Comparison of ENCODE assay signal across 11 mouse cellular contexts in the genomic region with DNA sequence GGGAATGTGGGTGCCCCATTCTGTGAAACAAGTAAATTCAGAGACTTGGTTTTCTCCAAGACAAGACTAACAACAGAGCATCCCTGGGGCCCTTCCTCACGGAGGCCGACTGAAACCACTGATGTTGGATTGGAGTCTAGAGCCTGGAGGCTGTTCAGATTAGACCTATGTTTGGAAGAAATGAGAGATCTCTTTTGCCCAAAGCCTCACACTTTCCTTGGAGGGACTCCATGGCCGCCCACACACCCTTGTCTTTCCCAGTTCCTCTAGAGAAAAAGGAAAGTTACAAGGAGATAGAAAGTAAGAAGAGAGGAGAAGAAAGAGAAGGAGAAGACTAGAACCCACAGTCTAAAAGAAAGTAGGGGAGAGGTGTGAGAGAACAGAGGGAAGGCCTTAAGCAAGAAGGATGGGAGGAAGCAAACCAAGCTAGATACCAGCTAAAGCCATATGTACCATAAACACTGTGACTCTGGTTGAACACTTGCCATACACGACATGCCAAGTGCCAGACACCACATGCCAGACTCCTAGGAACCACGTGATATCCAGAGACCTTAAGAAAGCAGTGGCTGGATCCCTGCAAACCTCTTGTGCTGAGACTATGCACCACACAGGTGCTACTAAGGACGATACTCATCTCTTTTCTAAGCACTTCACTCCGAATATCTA.
DNase-seq lines count a peak whose midpoint lies in the region; ATAC-seq lines count a peak whose summit lies in the region.
"Had no signal": no experiment of that assay in that cellular context is flagged by ENCODE, and none has a peak within 500 bp of the region (broad histone marks: within the 10 kb centered on the region; RNA-seq: fewer than 3 reads in every experiment).

No protein-coding gene starts in this region.

- no peaks in the 10 kb centered on the region for H3K36me3 ChIP-seq in forebrain, embryonic 12.5 days (replicated peaks)
- H3K36me3 ChIP-seq in forebrain, embryonic 10.5 days (replicated peaks), result no peaks in the 10 kb centered on the region
- no peaks in the 10 kb centered on the region for H3K36me3 ChIP-seq in midbrain, embryonic 13.5 days
- no peaks in the 10 kb centered on the region for H3K36me3 ChIP-seq in midbrain, embryonic 11.5 days (ENCODE audit: control insufficient read depth, insufficient read depth, low read length)

- no peak overlapping the region for H3K9ac ChIP-seq in forebrain, embryonic 12.5 days
- H3K9ac ChIP-seq in midbrain, embryonic 13.5 days (replicated peaks), result no peak overlapping the region
- H3K9ac ChIP-seq in midbrain, embryonic 11.5 days (ENCODE audit: low read length), result no peak overlapping the region
- H3K9ac ChIP-seq: liver, postnatal 0 days had no signal

- 81% methylated on average over 7 of the region's 7 CpGs for WGBS in forebrain, embryonic 12.5 days
- 84% methylated on average over 7 of the region's 7 CpGs for WGBS in forebrain, embryonic 10.5 days
- whole genome bisulfite sequencing in midbrain, embryonic 13.5 days, result 85% methylated on average over 7 of the region's 7 CpGs
- 85% methylated on average over 7 of the region's 7 CpGs for WGBS in midbrain, embryonic 11.5 days

- no peaks in the 10 kb centered on the region for H3K27me3 ChIP-seq in forebrain, embryonic 12.5 days
- H3K27me3 ChIP-seq in forebrain, embryonic 10.5 days (ENCODE audit: poor library complexity, severe bottlenecking), result no peaks in the 10 kb centered on the region
- no peaks in the 10 kb centered on the region for H3K27me3 ChIP-seq in midbrain, embryonic 13.5 days
- H3K27me3 ChIP-seq in midbrain, embryonic 11.5 days (ENCODE audit: control insufficient read depth, insufficient read depth, low read length), result no peaks in the 10 kb centered on the region

- peak overlapping the region; percentile 15; the same call in 1 of the 2 replicates for H3K27ac ChIP-seq in forebrain, embryonic 12.5 days
- H3K27ac ChIP-seq in forebrain, embryonic 10.5 days, result no peak overlapping the region
- H3K27ac ChIP-seq in midbrain, embryonic 13.5 days, result peak overlapping the region; percentile 31; the same call in 1 of the 2 replicates
- H3K27ac ChIP-seq in midbrain, embryonic 11.5 days (ENCODE audit: low read depth, low read length), result no peak overlapping the region

- no peak overlapping the region for H3K4me3 ChIP-seq in forebrain, embryonic 12.5 days (replicated peaks)
- H3K4me3 ChIP-seq in forebrain, embryonic 10.5 days, result no peak overlapping the region
- H3K4me3 ChIP-seq in midbrain, embryonic 13.5 days (replicated peaks), result no peak overlapping the region
- no peak overlapping the region for H3K4me3 ChIP-seq in midbrain, embryonic 11.5 days (ENCODE audit: low read depth, low read length)
- H3K4me3 ChIP-seq: myocyte had no signal

- ATAC-seq in forebrain, embryonic 12.5 days (ENCODE audit: low FRiP score), result no peak
- no peak for ATAC-seq in midbrain, embryonic 13.5 days
- no peak for ATAC-seq in midbrain, embryonic 11.5 days (ENCODE audit: low FRiP score)
- ATAC-seq: liver, postnatal 0 days had no signal

- H3K4me1 ChIP-seq in forebrain, embryonic 12.5 days, result peaks cover 3% of the 10 kb centered on the region; the same call in 1 of the 2 replicates
- no peaks in the 10 kb centered on the region for H3K4me1 ChIP-seq in forebrain, embryonic 10.5 days
- peaks cover 11% of the 10 kb centered on the region for H3K4me1 ChIP-seq in midbrain, embryonic 13.5 days (replicated peaks)
- no peaks in the 10 kb centered on the region for H3K4me1 ChIP-seq in midbrain, embryonic 11.5 days (ENCODE audit: control insufficient read depth, insufficient read depth, low read length)

- H3K4me2 ChIP-seq in forebrain, embryonic 12.5 days, result no peak overlapping the region
- H3K4me2 ChIP-seq in midbrain, embryonic 13.5 days (replicated peaks), result no peak overlapping the region
- H3K4me2 ChIP-seq in midbrain, embryonic 11.5 days, result no peak overlapping the region

- no peak for DNase-seq in forebrain, embryonic 10.5 days (ENCODE audit: extremely low spot score, low spot score)
- no peak for DNase-seq in midbrain, embryonic 11.5 days (ENCODE audit: low spot score, missing footprints)
- peak; percentile 17 to 59 for DNase-seq in gastrocnemius, postnatal 4 days (ENCODE audit: low spot score in 2 of 2)
- peak; percentile 22 for DNase-seq in right cerebral cortex, postnatal 14 days
- DNase-seq in retina, postnatal 1 day, result no peak
- DNase-seq in urinary bladder, adult 18-20 months (ENCODE audit: low spot score in 2 of 2), result no peak
- DNase-seq: kidney, postnatal 25 days; liver, postnatal 0 days had no signal

- H3K9me3 ChIP-seq in forebrain, embryonic 12.5 days, result no peaks in the 10 kb centered on the region
- no peaks in the 10 kb centered on the region for H3K9me3 ChIP-seq in forebrain, embryonic 10.5 days
- H3K9me3 ChIP-seq in midbrain, embryonic 13.5 days, result no peaks in the 10 kb centered on the region
- no peaks in the 10 kb centered on the region for H3K9me3 ChIP-seq in midbrain, embryonic 11.5 days (ENCODE audit: control insufficient read depth, low read length)

Comparison
In these comparisons a context has a peak if more than half of its experiments do, and no peak if none do; other contexts are left out.
1. H3K27ac ChIP-seq: peak in forebrain, embryonic 12.5 days (single experiment) and midbrain, embryonic 13.5 days (single experiment); none in forebrain, embryonic 10.5 days (single experiment) and midbrain, embryonic 11.5 days (single experiment).
2. DNase-seq: peak in gastrocnemius, postnatal 4 days (2 of 2) and right cerebral cortex, postnatal 14 days (single experiment); none in forebrain, embryonic 10.5 days (single experiment), midbrain, embryonic 11.5 days (single experiment), retina, postnatal 1 day (single experiment) and urinary bladder, adult 18-20 months (0 of 2).